Comparison of ENCODE assay signal across 34 mouse cellular contexts in the genomic region with DNA sequence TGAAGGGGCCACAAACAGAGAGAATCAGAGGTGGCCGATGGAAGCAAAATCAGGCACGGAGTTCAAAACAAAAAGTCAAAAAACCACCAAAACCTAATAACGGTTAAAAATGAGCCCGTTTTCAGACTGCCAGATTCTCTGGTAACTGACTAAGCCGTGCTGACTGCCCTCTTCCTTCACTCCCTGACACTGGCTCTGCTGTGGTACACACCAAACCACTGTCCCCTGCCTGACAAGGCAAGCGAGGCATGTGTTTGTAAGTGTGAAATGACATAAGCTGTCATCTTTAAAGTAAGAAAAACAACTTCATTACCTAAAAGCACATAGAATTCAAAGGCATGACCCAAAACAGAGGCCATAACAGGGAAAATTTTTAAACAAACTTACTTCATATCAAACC.
"Had no signal": no experiment of that assay in that cellular context is flagged by ENCODE, and none has a peak within 500 bp of the region (broad histone marks: within the 10 kb centered on the region; RNA-seq: fewer than 3 reads in every experiment).

No protein-coding gene starts in this region.

- H3K4me3 ChIP-seq: heart, adult 2 months; heart, embryonic 10.5 days; heart, embryonic 12.5 days; heart, embryonic 13.5 days; heart, embryonic 15.5 days; hindbrain, embryonic 10.5 days; hindbrain, embryonic 12.5 days; hindbrain, embryonic 13.5 days; hindbrain, embryonic 15.5 days; intestine, embryonic 15.5 days; kidney, embryonic 15.5 days; layer of hippocampus, adult 2 months had no signal

- H3K4me1 ChIP-seq: hindbrain, embryonic 12.5 days; hindbrain, embryonic 13.5 days; hindbrain, embryonic 15.5 days; intestine, embryonic 15.5 days had no signal

- DNase-seq: heart, adult 2 months; heart, postnatal 10 days; heart, postnatal 14 days; heart, postnatal 36 days; heart, postnatal 4 days; kidney, adult 11 months; kidney, adult 18-20 months; kidney, adult 9 months; kidney, postnatal 10 days; kidney, postnatal 14 days; kidney, postnatal 25 days; kidney, postnatal 36 days; kidney, postnatal 4 days; layer of hippocampus, adult 9-11 months; layer of hippocampus, postnatal 36 days had no signal

- H3K9ac ChIP-seq: heart, embryonic 12.5 days; heart, embryonic 13.5 days; heart, embryonic 15.5 days; hindbrain, embryonic 12.5 days; hindbrain, embryonic 13.5 days; hindbrain, embryonic 14.5 days; hindbrain, embryonic 15.5 days; intestine, embryonic 15.5 days; kidney, embryonic 15.5 days had no signal

- ATAC-seq: hindbrain, embryonic 16.5 days; hindbrain, postnatal 0 days; inflammation-experienced regulatory T-cells, adult 6 months; intestine, embryonic 15.5 days; intestine, embryonic 16.5 days; intestine, postnatal 0 days had no signal

- H3K27ac ChIP-seq: heart, adult 2 months; heart, embryonic 10.5 days; heart, embryonic 13.5 days; heart, embryonic 15.5 days; hindbrain, embryonic 10.5 days; hindbrain, embryonic 12.5 days; hindbrain, embryonic 13.5 days; hindbrain, embryonic 14.5 days; hindbrain, embryonic 15.5 days; hindbrain, postnatal 0 days; intestine, embryonic 15.5 days; kidney, embryonic 15.5 days; kidney, postnatal 0 days; layer of hippocampus, adult 2 months had no signal

- H3K9me3 ChIP-seq: heart, embryonic 10.5 days; heart, embryonic 12.5 days; heart, embryonic 13.5 days; heart, embryonic 15.5 days; hindbrain, embryonic 10.5 days; hindbrain, embryonic 12.5 days; hindbrain, embryonic 13.5 days; hindbrain, embryonic 15.5 days; intestine, embryonic 15.5 days; kidney, embryonic 15.5 days had no signal

- H3K4me2 ChIP-seq: heart, embryonic 11.5 days; heart, embryonic 12.5 days; heart, embryonic 13.5 days; heart, embryonic 15.5 days; hindbrain, embryonic 12.5 days; hindbrain, embryonic 13.5 days; hindbrain, embryonic 14.5 days; hindbrain, embryonic 15.5 days; intestine, embryonic 15.5 days; kidney, embryonic 15.5 days had no signal

- H3K36me3 ChIP-seq: heart, embryonic 10.5 days; heart, embryonic 12.5 days; heart, embryonic 13.5 days; heart, embryonic 15.5 days; hindbrain, embryonic 10.5 days; hindbrain, embryonic 12.5 days; hindbrain, embryonic 13.5 days; hindbrain, embryonic 15.5 days; intestine, embryonic 15.5 days; kidney, embryonic 15.5 days had no signal

- H3K27me3 ChIP-seq: heart, embryonic 12.5 days; heart, embryonic 13.5 days; heart, embryonic 15.5 days; hindbrain, embryonic 12.5 days; hindbrain, embryonic 13.5 days; hindbrain, embryonic 15.5 days; intestine, embryonic 15.5 days; kidney, embryonic 15.5 days had no signal
